Mouse (Mus musculus) urinary bladder, adult 18-20 months (tissue): ENCODE measurements at regions not wholly inside any gene's neighbourhood (a gene's known extent, or its start where the extent isn't known, plus 50 kb on each side); places are given as distances from the start of the nearest gene placed in this dataset.

ENCODE experiments used
- DNase-seq, 2 experiments: peaks; one replicate each; pipeline ENCODE4 v3.0.0; 2022; ENCODE audit warnings: low spot score in 2 of 2, mixed read lengths in 2 of 2

DNA sequence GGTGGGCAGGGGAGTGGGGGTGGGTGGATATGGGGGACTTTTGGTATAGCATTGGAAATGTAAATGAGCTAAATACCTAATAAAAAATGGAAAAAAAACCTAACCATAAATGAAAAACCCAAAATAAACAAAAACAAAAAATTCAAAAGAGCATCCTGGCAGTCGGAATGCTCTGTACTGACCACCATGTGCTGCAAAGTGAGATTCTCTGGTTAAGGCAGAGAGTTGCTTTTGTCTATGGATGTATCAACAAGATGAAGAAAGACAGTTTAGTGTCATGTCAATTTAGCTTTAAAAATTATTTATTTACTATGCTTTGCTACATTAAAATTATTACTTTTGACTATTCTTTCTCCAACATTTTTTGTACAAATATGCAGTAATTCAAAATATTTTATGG, 88.5 kb downstream of the E330014E10Rik start:
- DNase-seq, result no peak

DNA sequence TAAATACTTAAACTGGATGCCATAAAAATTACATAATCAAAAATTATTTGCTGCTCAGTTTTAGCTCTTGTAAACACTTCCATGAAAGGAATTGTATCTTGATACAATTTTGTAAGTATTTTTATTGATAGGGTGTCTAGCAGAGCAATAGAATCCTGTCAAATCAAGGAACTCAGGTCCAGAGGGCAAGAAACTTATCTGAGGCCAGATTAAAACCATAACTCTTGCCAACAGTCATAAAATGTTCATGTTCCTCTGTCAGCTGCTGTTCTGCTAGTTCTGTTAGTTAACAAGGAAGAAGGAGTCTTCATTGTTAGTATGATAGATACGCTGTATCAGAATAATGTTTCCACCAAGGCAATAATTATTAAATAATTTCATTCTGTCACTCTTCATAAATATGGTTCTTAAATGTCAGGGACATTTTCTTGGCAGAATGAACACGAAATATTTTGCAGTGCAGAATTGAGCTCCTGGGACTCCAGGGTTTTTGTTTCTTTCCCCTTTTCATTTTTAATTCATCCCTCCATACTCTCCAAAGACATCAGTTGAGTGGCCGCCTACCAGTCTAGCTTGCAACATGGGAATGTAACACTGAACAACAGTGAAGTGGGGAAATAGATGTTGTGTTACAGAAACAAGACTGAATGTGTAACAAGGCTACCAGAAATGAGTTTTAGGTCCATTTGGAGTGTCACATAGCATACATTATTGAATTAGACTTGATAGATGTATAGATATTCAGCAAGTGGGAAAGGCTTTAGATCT, 89.1 kb downstream of the E330014E10Rik start:
- no peak for DNase-seq

DNA sequence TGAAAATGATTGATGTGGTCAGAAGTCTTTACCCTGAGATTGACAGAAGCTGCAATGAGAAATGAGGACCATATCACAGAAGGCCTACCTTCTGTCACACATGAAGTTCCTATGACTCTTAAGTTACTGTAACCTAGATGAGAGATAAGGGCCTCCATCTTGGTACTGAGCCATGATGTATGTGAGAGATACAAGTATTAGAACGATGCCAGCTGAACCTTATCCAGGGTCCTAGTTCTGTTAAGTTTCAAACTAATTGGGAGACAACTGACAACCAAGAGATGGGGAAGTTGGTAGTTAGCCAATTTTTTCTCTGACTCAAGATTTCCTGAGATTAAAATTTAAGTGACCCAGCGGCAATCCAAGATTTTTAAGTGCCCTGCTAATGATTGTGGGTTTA, 89.7 kb downstream of the E330014E10Rik start:
- DNase-seq, result no peak

DNA sequence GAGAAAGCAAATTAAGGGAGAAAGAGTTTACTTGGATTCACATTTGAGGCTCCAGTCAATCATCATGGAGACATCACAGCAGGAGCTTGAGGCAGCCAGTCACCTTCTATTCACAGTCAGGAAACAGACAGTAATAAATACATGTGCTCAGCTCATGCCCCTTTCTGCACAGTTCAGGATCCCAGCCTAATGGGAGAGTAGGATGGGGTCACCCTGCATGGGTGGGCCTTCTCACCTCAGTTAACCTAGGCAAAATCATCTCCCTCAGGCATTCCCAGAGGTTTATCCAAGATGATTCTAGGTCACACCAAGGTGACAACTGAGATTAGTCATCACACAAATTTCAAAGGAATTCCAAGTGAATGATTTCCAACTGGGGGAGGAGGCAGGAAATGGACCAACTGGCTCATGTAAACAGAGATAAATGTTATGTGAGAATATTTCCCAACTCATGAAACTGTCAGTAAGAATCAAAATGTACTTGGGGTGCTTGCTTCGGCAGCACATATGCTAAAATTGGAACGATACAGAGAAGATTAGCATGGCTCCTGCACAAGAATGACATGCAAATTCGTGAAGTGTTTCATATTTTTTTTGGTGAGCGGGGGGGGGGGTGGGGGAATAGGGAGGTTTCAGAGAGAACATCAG, 89.8 kb upstream of the Cxcl13 start:
- DNase-seq, result no peak

DNA sequence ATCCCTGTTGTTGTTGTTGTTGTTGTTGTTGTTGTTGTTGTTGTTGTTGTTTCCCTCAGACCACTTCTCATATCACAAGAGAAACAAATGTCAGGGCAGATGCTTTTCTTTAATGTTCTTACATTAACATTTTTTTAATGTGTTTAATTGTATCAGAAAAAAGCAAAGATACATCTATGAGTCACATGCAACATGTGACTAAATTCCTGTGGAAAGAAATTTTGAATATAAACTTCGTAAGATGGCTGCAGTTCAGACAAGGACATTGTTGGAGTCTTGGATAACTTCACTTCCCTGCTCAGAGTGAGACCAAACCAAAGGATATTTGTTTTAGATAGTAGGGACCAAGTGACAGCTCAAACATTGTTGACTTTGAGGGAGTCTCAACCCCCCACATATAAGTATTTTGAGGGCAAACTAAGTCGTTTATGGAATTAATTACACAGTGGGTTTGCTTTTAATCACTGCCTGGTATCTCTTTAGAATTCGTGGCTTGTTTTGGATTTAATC, 86.4 kb upstream of the Cxcl13 start:
- no peak for DNase-seq

DNA sequence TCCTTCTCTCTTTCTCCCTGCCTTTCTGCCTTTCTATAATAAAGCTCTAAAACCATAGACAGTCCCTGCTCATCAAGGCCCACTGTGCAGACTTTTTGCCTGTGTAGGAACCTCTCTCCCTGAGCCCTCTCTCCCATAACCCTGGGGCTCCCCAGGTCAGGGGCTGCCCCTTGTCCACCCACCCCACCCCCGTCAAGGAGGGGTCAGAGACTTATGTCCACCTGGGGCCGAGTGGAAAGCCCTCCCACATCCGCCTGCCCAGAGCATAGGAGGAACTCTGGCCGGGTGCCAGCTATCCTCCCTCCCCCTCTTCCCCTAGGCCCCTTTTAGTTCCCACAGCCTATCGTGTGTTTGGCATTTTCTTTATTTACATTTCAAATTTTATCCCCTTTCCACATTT, 81.8 kb upstream of the Cxcl13 start:
- no peak for DNase-seq

DNA sequence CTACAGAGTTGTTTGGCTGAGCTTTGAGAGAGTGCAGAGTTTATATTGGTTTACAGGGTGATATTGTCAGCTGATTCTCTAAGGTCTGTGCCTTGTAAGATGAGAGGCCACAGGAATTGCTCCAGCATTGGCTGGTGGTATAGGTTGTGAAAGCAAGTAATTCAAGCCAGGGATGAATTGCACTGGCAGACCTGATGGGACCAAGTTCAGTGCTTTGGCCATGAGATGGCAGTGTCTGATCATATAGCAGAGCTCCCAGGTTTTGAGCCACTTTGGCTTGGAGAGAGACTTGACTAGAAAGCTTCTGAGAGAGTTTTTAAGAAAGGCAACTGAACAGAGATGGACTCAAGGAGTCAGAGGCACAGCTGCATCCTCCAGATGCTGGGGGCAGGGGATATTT, 75.8 kb upstream of the Cxcl13 start:
- DNase-seq, result peak; percentile 23 to 48
